Mouse (Mus musculus): ENCODE data around the gene Slc27a2.
A peak's percentile ranks its signal among the peaks of the same experiment; 100 is the strongest.

DNA sequence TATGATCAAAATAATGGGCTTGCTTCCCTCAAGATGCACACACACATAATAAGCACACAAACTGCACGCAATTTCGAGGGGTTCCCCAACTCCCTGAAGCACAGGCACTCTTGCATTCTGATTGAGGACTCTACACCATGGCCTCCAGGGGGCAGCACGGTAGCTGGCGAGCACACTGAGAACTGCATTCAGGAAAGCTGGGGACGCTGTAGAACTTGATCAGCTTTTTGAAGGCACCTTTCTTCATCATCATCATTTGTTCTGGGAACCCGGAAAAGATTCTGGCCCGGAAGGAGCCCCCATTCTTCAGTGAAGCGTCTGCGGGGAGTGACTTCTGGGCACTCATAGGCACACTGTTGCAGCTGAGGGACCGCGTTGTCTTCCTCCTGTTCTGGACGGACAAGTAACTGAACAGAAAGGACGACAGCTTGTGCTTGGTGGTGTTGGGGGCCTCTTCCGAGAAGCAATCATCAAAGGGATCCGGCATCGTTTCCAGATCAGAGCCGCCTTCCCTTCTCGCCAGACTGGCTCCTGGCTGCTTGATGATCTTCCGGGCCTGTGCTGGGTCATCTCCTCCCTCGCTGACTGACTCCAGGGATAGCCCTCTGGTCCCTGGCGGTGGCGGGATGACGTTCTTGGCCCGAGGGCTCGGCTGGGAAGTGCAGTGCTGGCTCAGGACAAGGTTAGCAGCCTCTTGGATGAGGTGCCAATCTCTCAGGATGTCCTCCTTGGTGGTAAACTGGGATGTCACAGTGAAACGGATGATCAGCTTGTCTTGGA lies 41.8 kb downstream of the Slc27a2 start:
- peak; percentile 82; the same call in 1 of the 2 replicates for TF ChIP-seq CTCF (IDR thresholded peaks at IDR 0.05; ENCODE audit: extremely low read depth, insufficient read length, insufficient replicate concordance, low read depth, low read length)
- TF ChIP-seq POLR2A (IDR thresholded peaks at IDR 0.05; ENCODE audit: low read depth, low read length) = no peak
